Mouse (Mus musculus) lung, adult 2 months (tissue): ENCODE data around the gene Rnf31.

ENCODE experiments used
- CTCF ChIP-seq: fragments of 200-500 bp; IDR thresholded peaks from 2 replicates; pipeline ENCODE4 v1.5.1; 2011; ENCODE audit warnings: mild to moderate bottlenecking, low read length, control low read depth; ENCODE audit not compliant: insufficient read depth
- POLR2A ChIP-seq: fragments of 200-500 bp; IDR thresholded peaks from 2 replicates; pipeline ENCODE4 v1.6.1; 2011; ENCODE audit warnings: low read depth, mild to moderate bottlenecking, control low read depth, low read length, borderline replicate concordance; ENCODE audit errors: extremely low read depth

GRCm38 (mm10) chr14:55617822-55618221 lies 26.3 kb downstream of the Rnf31 start, which contains the start of gene Rec8:
- 0 out of 2 replicates have a peak, but pooled peaks have one; percentile 11 for TF ChIP-seq CTCF
- no peak for TF ChIP-seq POLR2A
